Mouse (Mus musculus): ENCODE measurements around the gene Kif26b. TPM values are rescaled to one million over a fixed set of nuclear protein-coding genes. Genes with fewer than 3 reads are reported as not detected.

Gene Kif26b
- polyA plus RNA-seq, 2 experiments from 2014 or later: 0.04 TPM; not detected in 1

DNA sequence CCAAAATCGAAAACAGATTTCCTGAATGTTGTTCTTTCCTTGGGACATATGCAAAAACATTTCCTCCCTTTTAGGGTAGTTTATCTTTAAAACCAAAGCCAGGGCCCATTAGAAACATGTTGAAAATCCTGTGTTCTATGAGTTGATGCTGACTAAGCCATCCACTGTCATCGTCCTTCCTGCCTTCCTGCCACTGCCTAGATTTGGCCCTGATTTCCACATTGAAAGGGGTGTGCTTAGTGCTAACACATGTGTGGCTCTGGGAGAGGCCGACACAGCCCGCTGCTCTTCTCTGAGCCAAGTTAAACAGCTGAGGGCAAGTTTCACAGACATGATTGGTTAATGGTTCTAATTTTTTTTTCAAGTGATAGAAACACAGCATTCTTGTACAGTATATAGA, 407.5 kb downstream of the Kif26b start:
- no peak for ATAC-seq

- ATAC-seq: no peak
Observed at GRCm38 (mm10) chr1:178936976-178937375, 408.1 kb downstream of the Kif26b start.

GRCm38 (mm10) chr1:178940353-178940752, 411.4 kb downstream of the Kif26b start:
- ATAC-seq: no peak

DNA sequence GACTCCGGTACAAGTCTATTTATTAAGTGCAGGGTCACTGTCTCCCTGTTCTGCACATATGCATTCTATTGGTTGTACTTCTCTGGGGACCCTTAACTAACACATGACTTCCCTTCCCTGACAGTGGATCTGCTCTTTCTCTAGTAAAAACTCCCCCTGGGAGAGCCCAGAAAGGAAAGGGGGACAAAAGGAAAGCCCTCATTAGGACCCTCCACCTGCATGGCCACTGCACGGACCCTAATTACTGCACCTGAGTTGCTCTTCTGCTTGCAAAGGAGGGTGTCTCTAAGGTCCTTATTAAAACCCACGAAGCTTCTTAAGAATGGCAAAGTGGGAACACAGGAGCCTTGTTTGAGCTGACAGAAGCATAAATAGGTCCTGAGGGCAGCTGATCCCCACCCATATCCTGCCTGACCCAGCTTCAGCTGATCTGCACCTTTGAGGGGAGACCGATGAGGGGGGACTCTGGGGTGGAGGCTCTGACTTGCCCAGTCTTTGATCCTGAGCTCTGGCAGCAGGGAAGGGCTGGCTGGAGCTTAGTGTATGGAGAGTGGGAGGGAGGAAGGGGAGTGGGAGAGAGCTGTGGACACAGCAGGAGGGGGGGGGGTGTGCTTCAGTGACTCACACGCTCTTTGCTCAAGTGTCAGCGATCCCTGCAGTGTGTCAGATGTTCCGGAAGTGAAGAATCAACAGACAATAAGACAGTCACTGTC, 413.5 kb downstream of the Kif26b start:
- ATAC-seq: no peak

DNA sequence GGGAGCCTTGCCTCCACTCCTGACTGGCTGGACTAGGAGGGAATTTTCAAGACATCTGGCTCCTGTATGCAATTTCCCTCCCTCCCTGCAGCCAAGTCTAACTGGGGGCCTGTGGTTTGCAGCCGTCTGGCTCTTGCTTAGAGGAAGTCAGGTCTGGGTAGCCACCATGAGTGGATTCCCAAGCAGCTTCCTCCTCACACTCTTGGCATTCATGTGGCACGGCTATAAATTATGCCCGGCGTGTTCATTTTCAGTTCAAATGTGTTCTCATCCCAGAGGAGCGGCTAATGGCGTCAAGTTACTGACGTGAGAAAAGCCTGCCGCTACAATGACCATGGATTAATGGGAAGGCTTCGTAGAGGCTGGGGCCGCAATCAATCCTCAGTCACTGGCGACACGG, 424.0 kb downstream of the Kif26b start:
- no peak for ATAC-seq

DNA sequence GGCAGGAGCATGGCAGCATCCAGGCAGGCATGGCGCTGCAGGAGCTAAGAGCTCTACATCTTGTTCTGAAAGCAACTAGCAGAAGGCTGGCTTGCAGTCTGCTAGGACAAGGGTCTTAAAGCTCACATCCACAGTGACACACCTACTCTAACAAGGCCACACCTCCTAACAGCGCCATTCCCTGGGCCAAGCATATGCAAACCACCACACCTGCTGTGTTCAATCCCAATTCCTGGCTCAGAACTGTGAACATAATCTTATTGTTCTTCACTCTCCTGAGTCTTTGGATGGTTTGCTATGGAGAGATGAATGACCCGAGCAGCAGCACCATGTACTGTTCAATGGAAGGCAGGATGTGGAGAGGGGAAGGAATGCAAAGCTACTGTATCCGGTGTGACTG, 429.7 kb downstream of the Kif26b start:
- no peak for ATAC-seq

DNA sequence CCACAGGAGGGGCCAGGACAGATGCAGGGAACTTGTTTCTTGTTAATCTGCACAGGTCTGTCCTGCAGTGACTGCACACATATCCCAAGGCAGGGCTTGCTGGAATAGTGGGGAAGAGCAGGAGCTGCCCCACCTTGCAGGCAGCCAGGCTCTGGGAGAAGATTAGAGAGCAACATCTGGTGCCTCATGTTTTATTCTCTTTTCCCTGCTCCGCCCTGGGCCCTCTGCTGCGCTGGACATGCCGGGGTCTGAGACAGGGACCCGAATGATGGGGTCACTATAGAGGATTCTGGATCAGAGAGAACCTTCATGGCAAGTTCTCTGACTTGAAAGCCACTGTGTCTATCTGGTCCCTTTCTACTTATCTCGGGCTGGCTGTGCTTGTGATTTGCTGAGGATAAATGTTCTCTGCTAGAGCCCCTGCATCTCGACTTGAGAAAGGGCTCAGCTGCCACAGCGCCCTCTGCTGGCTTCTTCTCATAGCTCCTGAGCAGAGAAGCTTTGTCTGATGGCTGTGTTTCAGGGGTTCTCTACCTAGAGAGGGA, 431.2 kb downstream of the Kif26b start:
- ATAC-seq: no peak

GRCm38 (mm10) chr1:178961661-178962060, 432.7 kb downstream of the Kif26b start:
- ATAC-seq: no peak

GRCm38 (mm10) chr1:178972055-178972454, 443.1 kb downstream of the Kif26b start:
- ATAC-seq: no peak

GRCm38 (mm10) chr1:178978617-178979245, 449.8 kb downstream of the Kif26b start:
- ATAC-seq: no peak

- ATAC-seq: no peak
Observed at GRCm38 (mm10) chr1:178980185-178980584, 451.3 kb downstream of the Kif26b start.

DNA sequence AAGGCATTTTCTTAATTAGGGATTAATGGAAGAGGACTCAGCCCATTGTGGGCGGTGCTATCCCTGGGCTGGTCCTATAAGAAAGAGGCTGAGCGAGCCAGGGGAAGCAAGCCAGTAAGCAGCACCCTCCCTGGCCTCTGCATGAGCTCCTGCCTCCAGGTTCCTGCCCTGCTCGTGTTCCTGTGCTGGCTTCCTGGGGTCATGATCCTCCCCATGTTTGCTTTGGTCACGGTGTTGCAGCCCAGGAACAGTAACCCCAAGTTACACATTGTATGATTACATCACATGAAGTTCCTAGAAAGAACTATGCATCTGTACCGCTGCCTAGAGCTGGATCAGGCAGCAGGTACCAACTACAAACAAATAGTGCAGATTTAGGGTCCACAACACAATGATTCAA, 452.7 kb downstream of the Kif26b start:
- ATAC-seq: no peak

GRCm38 (mm10) chr1:178988176-178988575, 459.3 kb downstream of the Kif26b start:
- ATAC-seq: no peak

Other genes with a start within 250 kb of the Kif26b start
- gene Cox20, start 210.0 kb upstream of the Kif26b start, polyA plus RNA-seq (2017; shearing (Covaris generic)): 100 to 1,000 TPM; 151 to 205 TPM
- gene Hnrnpu, start 191.3 kb upstream of the Kif26b start, polyA plus RNA-seq (2017; shearing (Covaris generic)): 100 to 1,000 TPM in 1 of 2 experiments, 10 to 100 TPM in 1; 73.0 to 136 TPM
- 1 to 10 TPM; 3.7 to 8.2 TPM for gene Efcab2, start 123.0 kb upstream of the Kif26b start, polyA plus RNA-seq (2017; shearing (Covaris generic))

Measured in CD4-positive, CD25-positive, alpha-beta regulatory T cell, adult 4 months (primary cell).